Mouse (Mus musculus): ENCODE data around the gene Socs3. TPM values are rescaled to one million over a fixed set of nuclear protein-coding genes. Genes with fewer than 3 reads are reported as not detected.

Socs3 gene
- polyA plus RNA-seq (2015; fragmentation: Nextera tagmentation; extraction: Ambion mirVana), result 7.2 and 8.2 TPM in 2 replicates

DNA sequence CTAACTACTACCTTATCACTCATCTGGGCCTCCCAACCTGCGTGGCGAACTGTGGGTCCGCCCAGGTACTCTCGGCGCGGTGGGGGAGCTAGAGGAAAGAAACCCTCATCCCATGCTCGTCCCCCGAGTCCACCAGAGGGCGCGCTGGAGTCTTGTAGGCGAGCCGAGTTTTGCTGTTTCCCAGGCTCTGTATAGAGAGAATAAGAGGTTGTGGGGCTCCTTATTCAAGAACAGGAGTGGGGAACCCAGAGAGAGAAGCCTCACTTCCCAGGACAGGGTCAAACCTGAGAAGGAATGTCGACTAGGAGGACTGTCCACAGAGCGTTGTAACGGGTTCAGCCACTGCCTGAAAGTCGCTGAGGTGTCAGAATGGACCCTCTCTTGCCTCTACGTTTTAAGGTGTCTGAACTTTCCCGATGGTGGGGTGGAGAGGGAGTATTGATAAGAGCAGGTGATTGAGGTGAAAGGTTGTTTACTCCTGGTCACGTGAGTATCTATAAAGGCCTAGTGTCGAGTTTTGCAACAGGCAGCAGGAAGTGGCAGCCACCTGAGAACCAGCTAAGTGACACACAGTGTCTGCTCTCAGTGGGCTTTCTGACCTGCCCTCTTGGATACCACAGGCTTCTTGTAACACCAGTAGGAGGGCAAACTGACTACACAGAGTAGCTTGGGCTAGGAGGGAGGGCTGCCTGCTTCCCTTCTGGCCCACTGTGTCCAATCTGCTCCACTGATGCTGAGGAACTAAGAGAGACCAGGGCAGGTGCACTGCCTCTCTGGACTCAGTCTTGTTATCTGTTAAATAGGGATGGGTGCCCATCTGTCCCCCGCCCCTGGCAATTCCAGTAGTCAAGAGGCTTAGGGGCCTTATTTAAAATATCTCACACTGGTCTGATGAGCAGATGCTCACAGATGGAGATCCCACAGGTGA is at the start of gene Socs3:
Socs3 (minus strand) TSS at position 103 of the 928 bp plus-strand sequence.
- peaks cover 30% of the 10 kb centered on the region for H3K4me1 ChIP-seq (ENCODE audit: control insufficient read depth, insufficient read depth, low read length)
- H3K27ac ChIP-seq (ENCODE audit: low read length), result peak within 1 kb of the TSS; percentile 75
- no peaks in the 10 kb centered on the region for H3K9me3 ChIP-seq (replicated peaks; ENCODE audit: control insufficient read depth, low read length)
- H3K4me3 ChIP-seq (ENCODE audit: low read length), result peak within 1 kb of the TSS; percentile 59
- H3K4me2 ChIP-seq (ENCODE audit: low read depth, low read length), result peak within 1 kb of the TSS; percentile 70
- no peaks in the 10 kb centered on the region for H3K36me3 ChIP-seq (ENCODE audit: control insufficient read depth, insufficient read depth)
- peaks cover 12% of the 10 kb centered on the region; the same call in 1 of the 2 replicates for H3K27me3 ChIP-seq (ENCODE audit: control insufficient read depth, insufficient read depth, low read length)
- WGBS, result 12% methylated on average over 21 of the region's 21 CpGs
- H3K9ac ChIP-seq (ENCODE audit: low read length), result peak within 1 kb of the TSS; percentile 70
- ATAC-seq (replicated peaks; ENCODE audit: extremely low read depth, insufficient read depth, low FRiP score), result peak; percentile 6

DNA sequence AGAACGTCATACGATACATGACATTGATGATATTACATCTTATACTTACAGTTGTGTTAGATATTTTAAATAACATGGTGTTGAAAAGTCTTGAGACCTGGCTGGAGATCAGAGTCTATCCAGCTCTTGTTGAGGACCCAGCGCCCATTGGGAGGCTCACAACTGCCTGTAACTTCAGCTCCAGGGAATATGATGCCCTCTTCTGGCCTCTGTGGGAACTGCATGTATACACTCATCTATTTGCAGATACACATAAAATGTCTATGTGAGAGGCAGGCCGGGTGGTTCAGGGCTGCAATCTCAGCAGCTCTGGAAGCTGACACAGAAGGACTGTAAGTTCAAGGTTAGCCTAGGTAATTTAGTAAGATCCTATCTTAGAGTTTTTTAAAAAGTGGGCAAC is 48.5 kb upstream of the Socs3 start:
- H3K9me3 ChIP-seq (replicated peaks; ENCODE audit: control insufficient read depth, low read length), result no peaks in the 10 kb centered on the region
- H3K4me3 ChIP-seq (ENCODE audit: low read length), result no peak overlapping the region
- H3K4me1 ChIP-seq (ENCODE audit: control insufficient read depth, insufficient read depth, low read length), result 0 out of 2 replicates have a peak, but pooled peaks cover 2% of the 10 kb centered on the region
- peaks cover 7% of the 10 kb centered on the region for H3K36me3 ChIP-seq (ENCODE audit: control insufficient read depth, insufficient read depth)
- H3K27ac ChIP-seq (ENCODE audit: low read length), result no peak overlapping the region
- no peak overlapping the region for H3K4me2 ChIP-seq (ENCODE audit: low read depth, low read length)
- WGBS, result 87% methylated on average over 4 of the region's 4 CpGs
- no peaks in the 10 kb centered on the region for H3K27me3 ChIP-seq (ENCODE audit: control insufficient read depth, insufficient read depth, low read length)
- ATAC-seq (replicated peaks; ENCODE audit: extremely low read depth, insufficient read depth, low FRiP score), result no peak
- no peak overlapping the region for H3K9ac ChIP-seq (ENCODE audit: low read length)

DNA sequence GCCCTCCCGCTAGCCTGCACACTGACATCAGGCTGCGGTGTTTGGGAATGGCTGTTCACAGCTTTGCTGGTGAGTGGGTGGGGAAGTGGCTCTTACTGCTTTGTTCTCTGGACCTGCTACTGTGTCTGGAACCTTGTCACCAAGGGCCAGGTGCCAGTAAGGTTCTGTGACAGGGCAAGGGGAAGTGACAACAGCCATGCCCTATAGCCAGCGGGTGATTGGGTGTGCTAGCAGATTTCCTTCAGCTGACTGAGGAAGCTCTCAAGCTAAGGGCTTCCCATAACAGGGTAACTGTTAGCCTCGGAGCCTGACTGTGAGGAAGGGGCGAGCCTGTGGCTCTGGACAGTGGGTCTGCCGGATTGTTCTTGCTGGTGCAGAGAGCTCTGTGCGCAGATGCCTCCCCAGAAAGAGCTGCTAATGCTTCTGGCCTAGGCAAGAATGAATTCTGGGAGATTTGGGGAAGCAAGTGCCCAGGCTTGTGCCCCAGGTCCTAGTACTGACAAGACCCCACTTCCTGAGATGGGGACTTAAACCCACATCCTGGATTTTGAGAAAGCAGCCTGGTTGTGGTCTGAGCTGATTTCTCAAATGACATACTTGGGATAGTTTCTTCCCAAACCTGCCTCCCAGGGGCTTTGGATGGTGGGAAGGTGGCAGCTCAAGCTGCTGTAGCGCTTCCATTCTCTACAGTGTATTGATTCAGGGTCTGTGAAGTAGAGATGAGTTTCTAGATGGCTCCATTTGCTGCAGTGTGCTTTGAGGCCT is 45.7 kb upstream of the Socs3 start:
- Histone ChIP-seq H3K36me3 (ENCODE audit: control insufficient read depth, insufficient read depth) (peaks cover 7% of the 10 kb centered on the region), H3K9me3 (replicated peaks; ENCODE audit: control insufficient read depth, low read length) (no peaks in the 10 kb centered on the region), H3K4me1 (ENCODE audit: control insufficient read depth, insufficient read depth, low read length) (0 out of 2 replicates have a peak, but pooled peaks cover 2% of the 10 kb centered on the region), H3K27me3 (ENCODE audit: control insufficient read depth, insufficient read depth, low read length) (no peaks in the 10 kb centered on the region), H3K9ac (ENCODE audit: low read length) (no peak overlapping the region), H3K4me3 (ENCODE audit: low read length) (no peak overlapping the region), H3K4me2 (ENCODE audit: low read depth, low read length) (no peak overlapping the region; the same call in 1 of the 2 replicates), H3K27ac (ENCODE audit: low read length) (no peak overlapping the region; the same call in 1 of the 2 replicates)
- WGBS, result 69% methylated on average over 8 of the region's 8 CpGs
- no peak for ATAC-seq (replicated peaks; ENCODE audit: extremely low read depth, insufficient read depth, low FRiP score)

DNA sequence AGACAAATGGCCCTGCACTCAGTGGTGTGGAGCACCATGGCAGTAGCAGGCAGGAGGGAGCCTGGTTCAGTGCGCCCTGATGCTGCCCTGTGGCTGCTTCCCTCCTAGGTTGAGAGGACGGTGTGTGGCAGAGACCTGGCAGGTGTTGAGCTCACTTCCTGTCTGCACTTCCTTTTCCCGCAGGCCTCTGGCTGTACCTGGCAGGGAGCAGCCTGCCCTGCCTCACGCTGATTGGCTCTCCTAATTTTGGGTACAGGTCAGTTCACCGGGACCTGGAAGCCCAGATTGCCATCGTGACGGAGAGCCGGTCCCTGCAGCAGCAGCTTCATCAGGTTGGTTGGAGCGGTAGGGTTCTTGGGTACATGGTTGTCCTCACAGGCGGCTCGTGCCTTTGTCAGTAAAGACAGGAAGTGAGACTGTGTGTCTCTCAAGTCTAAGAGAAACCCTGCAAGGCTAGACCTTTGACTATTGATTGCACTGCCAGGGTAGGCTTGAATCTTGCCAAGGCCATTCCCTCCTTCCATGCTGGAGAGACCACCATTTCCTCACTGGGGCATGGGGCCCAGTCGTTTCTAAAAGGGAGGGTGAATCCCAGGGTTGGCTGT is 44.6 kb upstream of the Socs3 start:
- no peaks in the 10 kb centered on the region for H3K27me3 ChIP-seq (ENCODE audit: control insufficient read depth, insufficient read depth, low read length)
- H3K27ac ChIP-seq (ENCODE audit: low read length), result peak overlapping the region; percentile 24; the same call in 1 of the 2 replicates
- no peak overlapping the region for H3K4me2 ChIP-seq (ENCODE audit: low read depth, low read length)
- H3K9ac ChIP-seq (ENCODE audit: low read length), result no peak overlapping the region
- H3K4me3 ChIP-seq (ENCODE audit: low read length), result no peak overlapping the region
- 73% methylated on average over 12 of the region's 12 CpGs for WGBS
- H3K36me3 ChIP-seq (ENCODE audit: control insufficient read depth, insufficient read depth), result peaks cover 7% of the 10 kb centered on the region
- no peak; the same call in 1 of the 2 replicates for ATAC-seq (replicated peaks; ENCODE audit: extremely low read depth, insufficient read depth, low FRiP score)
- H3K9me3 ChIP-seq (replicated peaks; ENCODE audit: control insufficient read depth, low read length), result no peaks in the 10 kb centered on the region
- peaks cover 6% of the 10 kb centered on the region for H3K4me1 ChIP-seq (ENCODE audit: control insufficient read depth, insufficient read depth, low read length)

DNA sequence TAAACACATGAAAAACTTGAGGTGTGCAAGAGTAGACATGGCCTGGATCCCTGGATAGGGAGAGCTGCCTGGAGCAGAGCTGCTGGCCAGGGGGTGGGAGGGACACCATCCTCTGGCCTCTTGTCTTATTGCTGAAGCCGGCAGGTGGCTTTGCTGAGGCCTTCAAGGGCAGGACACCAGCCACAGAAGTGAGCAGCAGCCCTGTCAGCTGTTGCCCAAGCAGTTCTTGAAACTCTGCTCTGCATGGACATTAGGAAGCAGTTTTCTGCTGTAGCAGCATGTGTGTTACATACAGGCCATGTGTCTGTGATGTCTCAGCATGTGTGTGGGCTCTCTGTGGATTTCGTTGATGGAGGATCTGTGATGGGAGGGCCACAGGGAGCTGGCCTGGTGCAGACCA is 43.5 kb upstream of the Socs3 start:
- Histone ChIP-seq H3K27ac (ENCODE audit: low read length) (no peak overlapping the region), H3K4me1 (ENCODE audit: control insufficient read depth, insufficient read depth, low read length) (peaks cover 17% of the 10 kb centered on the region), H3K9me3 (replicated peaks; ENCODE audit: control insufficient read depth, low read length) (no peaks in the 10 kb centered on the region), H3K36me3 (ENCODE audit: control insufficient read depth, insufficient read depth) (peaks cover 6% of the 10 kb centered on the region), H3K27me3 (ENCODE audit: control insufficient read depth, insufficient read depth, low read length) (no peaks in the 10 kb centered on the region), H3K4me3 (ENCODE audit: low read length) (no peak overlapping the region), H3K4me2 (ENCODE audit: low read depth, low read length) (no peak overlapping the region), H3K9ac (ENCODE audit: low read length) (no peak overlapping the region)
- ATAC-seq (replicated peaks; ENCODE audit: extremely low read depth, insufficient read depth, low FRiP score), result no peak
- 70% methylated on average over 2 of the region's 2 CpGs for WGBS

DNA sequence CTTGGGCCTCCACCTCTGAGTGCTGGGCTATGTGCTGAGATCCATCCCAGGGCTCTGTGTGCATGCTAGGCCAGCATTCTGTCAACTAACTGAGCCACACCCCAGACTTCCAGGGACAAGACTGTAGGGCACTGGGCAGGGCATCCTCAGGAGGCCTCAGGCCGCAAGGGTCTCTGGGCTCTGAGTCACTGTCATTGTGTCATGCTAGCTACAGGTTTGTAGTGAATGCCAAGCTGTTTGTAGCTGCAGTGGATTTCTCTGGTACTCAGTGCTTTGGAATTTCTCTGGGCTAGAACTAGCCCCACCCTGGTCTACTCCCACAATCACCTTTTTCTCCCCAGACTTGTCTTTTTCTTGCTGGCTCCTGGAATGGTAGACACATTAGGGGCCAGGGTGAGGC is 42.7 kb upstream of the Socs3 start:
- Histone ChIP-seq H3K4me1 (ENCODE audit: control insufficient read depth, insufficient read depth, low read length) (peaks cover 25% of the 10 kb centered on the region), H3K36me3 (ENCODE audit: control insufficient read depth, insufficient read depth) (no peaks in the 10 kb centered on the region), H3K4me3 (ENCODE audit: low read length) (no peak overlapping the region), H3K4me2 (ENCODE audit: low read depth, low read length) (no peak overlapping the region), H3K27ac (ENCODE audit: low read length) (no peak overlapping the region), H3K9me3 (replicated peaks; ENCODE audit: control insufficient read depth, low read length) (no peaks in the 10 kb centered on the region), H3K9ac (ENCODE audit: low read length) (no peak overlapping the region), H3K27me3 (ENCODE audit: control insufficient read depth, insufficient read depth, low read length) (no peaks in the 10 kb centered on the region)
- ATAC-seq (replicated peaks; ENCODE audit: extremely low read depth, insufficient read depth, low FRiP score), result no peak
- 82% methylated on average over 1 of the region's 1 CpGs for WGBS

DNA sequence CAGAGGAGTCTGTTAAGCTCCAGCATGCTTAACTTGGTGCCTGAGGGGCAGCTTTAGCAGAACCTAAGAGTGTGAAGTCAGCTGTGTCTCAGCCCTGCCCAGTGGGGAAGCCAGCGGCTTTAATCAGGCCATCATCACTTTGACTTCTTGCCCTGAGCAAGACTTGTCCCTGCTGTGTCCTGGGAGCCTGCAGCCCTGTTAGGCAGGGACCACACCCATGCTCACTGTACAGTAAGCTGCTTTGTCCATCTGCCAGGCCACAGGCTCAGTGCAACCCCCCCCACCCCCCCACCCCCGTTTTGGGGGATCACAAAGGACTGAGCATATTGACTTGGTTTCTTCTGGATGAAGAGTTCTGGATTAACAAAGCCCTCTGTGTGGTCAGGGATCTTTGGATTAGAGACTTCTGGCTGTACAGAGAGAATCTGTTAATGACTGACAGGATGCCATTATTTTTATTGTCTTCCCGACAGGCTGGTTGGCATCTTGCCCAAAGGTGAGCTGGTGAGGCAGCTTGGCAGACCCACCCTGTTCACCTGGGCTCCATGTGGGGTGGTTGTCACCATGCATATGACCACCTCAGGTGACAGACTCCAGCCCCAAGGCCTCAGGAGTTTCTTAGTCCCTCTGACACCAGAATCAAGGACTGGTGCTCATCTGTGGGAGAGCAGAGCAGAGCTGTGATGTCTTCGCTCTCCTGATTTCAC is 40.2 kb upstream of the Socs3 start:
- no peaks in the 10 kb centered on the region for H3K27me3 ChIP-seq (ENCODE audit: control insufficient read depth, insufficient read depth, low read length)
- no peak overlapping the region for H3K4me2 ChIP-seq (ENCODE audit: low read depth, low read length)
- no peak overlapping the region for H3K27ac ChIP-seq (ENCODE audit: low read length)
- H3K36me3 ChIP-seq (ENCODE audit: control insufficient read depth, insufficient read depth), result peaks cover 16% of the 10 kb centered on the region
- peak overlapping the region; percentile 50; the same call in 1 of the 2 replicates for H3K9ac ChIP-seq (ENCODE audit: low read length)
- H3K4me1 ChIP-seq (ENCODE audit: control insufficient read depth, insufficient read depth, low read length), result peaks cover 28% of the 10 kb centered on the region
- ATAC-seq (replicated peaks; ENCODE audit: extremely low read depth, insufficient read depth, low FRiP score), result no peak
- H3K9me3 ChIP-seq (replicated peaks; ENCODE audit: control insufficient read depth, low read length), result no peaks in the 10 kb centered on the region
- WGBS, result 47% methylated on average over 4 of the region's 4 CpGs
- no peak overlapping the region for H3K4me3 ChIP-seq (ENCODE audit: low read length)

DNA sequence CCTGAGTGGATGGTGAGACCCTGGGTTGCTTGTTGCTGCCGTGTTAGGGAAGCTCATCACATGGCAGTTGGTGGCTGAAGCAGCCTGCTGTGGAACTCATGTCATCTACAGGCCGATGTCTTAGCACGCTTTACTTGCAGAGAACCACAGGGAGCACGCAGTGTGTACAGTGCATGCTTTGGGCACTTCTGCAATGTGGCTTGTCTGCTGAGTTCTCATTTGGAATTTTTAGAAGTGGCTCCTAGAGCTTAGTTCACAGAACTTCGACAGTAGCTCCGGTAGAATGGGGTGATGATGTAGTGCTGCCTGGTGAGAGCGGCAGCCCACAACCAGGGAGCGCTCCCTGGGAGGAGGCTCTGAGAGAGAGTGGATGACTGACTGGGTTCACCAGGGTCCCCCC is 39.0 kb upstream of the Socs3 start:
- Histone ChIP-seq H3K36me3 (ENCODE audit: control insufficient read depth, insufficient read depth) (peaks cover 18% of the 10 kb centered on the region), H3K27ac (ENCODE audit: low read length) (peak overlapping the region; percentile 75), H3K4me2 (ENCODE audit: low read depth, low read length) (no peak overlapping the region), H3K9me3 (replicated peaks; ENCODE audit: control insufficient read depth, low read length) (no peaks in the 10 kb centered on the region), H3K4me1 (ENCODE audit: control insufficient read depth, insufficient read depth, low read length) (peaks cover 30% of the 10 kb centered on the region), H3K9ac (ENCODE audit: low read length) (peak overlapping the region; percentile 45), H3K27me3 (ENCODE audit: control insufficient read depth, insufficient read depth, low read length) (no peaks in the 10 kb centered on the region), H3K4me3 (ENCODE audit: low read length) (no peak overlapping the region)
- 74% methylated on average over 8 of the region's 8 CpGs for WGBS
- ATAC-seq (replicated peaks; ENCODE audit: extremely low read depth, insufficient read depth, low FRiP score), result no peak
